ENCODE assay signal across 9 mouse cellular contexts in genomic region chr15:95654211-95654897, GRCm38 (mm10). TPM values are rescaled to one million over a fixed set of nuclear protein-coding genes. Genes with fewer than 3 reads are reported as not detected.
DNase-seq lines count a peak whose midpoint lies in the region; ATAC-seq lines count a peak whose summit lies in the region.
"Had no signal": no experiment of that assay in that cellular context is flagged by ENCODE, and none has a peak within 500 bp of the region (broad histone marks: within the 10 kb centered on the region; RNA-seq: fewer than 3 reads in every experiment).

No protein-coding gene starts in this region.

- 1% methylated on average over 49 of the region's 49 CpGs for WGBS in heart, embryonic 15.5 days
- under 1% methylated on average over 49 of the region's 49 CpGs for WGBS in hindbrain, embryonic 13.5 days
- under 1% methylated on average over 49 of the region's 49 CpGs for WGBS in neural tube, embryonic 11.5 days

- H3K9ac ChIP-seq in heart, embryonic 15.5 days = no peak overlapping the region
- H3K9ac ChIP-seq in hindbrain, embryonic 13.5 days = peak overlapping the region; percentile 61
- H3K9ac ChIP-seq in neural tube, embryonic 11.5 days (ENCODE audit: low read length) = peak overlapping the region; percentile 39

- peaks cover 9% of the 10 kb centered on the region for H3K4me1 ChIP-seq in heart, embryonic 15.5 days (replicated peaks)
- H3K4me1 ChIP-seq in hindbrain, embryonic 13.5 days (replicated peaks) = peaks cover 13% of the 10 kb centered on the region
- H3K4me1 ChIP-seq in neural tube, embryonic 11.5 days (ENCODE audit: control insufficient read depth, insufficient read depth, low read length) = peaks cover 7% of the 10 kb centered on the region

- DNase-seq in heart, adult 9 months (ENCODE audit: low spot score in 2 of 2) = no peak
- DNase-seq in testis, postnatal 10 days (ENCODE audit: low spot score) = peak; percentile 42
- DNase-seq in testis, postnatal 14 days (ENCODE audit: low spot score) = no peak
- peak; percentile 53 for DNase-seq in neural tube, embryonic 11.5 days (ENCODE audit: low spot score)
- DNase-seq in cerebellum, adult 8-10 months = no peak
- DNase-seq in frontal cortex, adult 2 months (ENCODE audit: extremely low spot score in 1 of 2, low spot score in 1 of 2) = no peak

- H3K36me3 ChIP-seq in heart, embryonic 15.5 days = no peaks in the 10 kb centered on the region
- H3K36me3 ChIP-seq in hindbrain, embryonic 13.5 days = no peaks in the 10 kb centered on the region
- no peaks in the 10 kb centered on the region for H3K36me3 ChIP-seq in neural tube, embryonic 11.5 days (ENCODE audit: control insufficient read depth, insufficient read depth, low read length)

- H3K4me3 ChIP-seq in heart, embryonic 15.5 days = peak overlapping the region; percentile 42
- peak overlapping the region; percentile 41 for H3K4me3 ChIP-seq in hindbrain, embryonic 13.5 days
- H3K4me3 ChIP-seq in neural tube, embryonic 11.5 days (ENCODE audit: low read depth, low read length) = peak overlapping the region; percentile 40

- no peaks in the 10 kb centered on the region for H3K9me3 ChIP-seq in heart, embryonic 15.5 days (replicated peaks)
- H3K9me3 ChIP-seq in hindbrain, embryonic 13.5 days = no peaks in the 10 kb centered on the region
- no peaks in the 10 kb centered on the region for H3K9me3 ChIP-seq in neural tube, embryonic 11.5 days (ENCODE audit: control insufficient read depth, low read length)

- no peak for ATAC-seq in heart, embryonic 15.5 days (replicated peaks; ENCODE audit: insufficient number of reproducible peaks, insufficient read depth, low FRiP score, low read depth)
- ATAC-seq in hindbrain, embryonic 13.5 days (ENCODE audit: low FRiP score) = peak; percentile 49; the same call in 1 of the 2 replicates
- ATAC-seq in neural tube, embryonic 11.5 days (ENCODE audit: insufficient read depth, low FRiP score, low TSS enrichment) = peak; percentile 65
- ATAC-seq: Patski had no signal

- peak overlapping the region; percentile 63 for H3K4me2 ChIP-seq in heart, embryonic 15.5 days
- peak overlapping the region; percentile 59 for H3K4me2 ChIP-seq in hindbrain, embryonic 13.5 days
- peak overlapping the region; percentile 60 for H3K4me2 ChIP-seq in neural tube, embryonic 11.5 days (ENCODE audit: low read depth)

- H3K27me3 ChIP-seq in heart, embryonic 15.5 days = peaks cover 60% of the 10 kb centered on the region
- H3K27me3 ChIP-seq in hindbrain, embryonic 13.5 days = peaks cover 95% of the 10 kb centered on the region
- H3K27me3 ChIP-seq in neural tube, embryonic 11.5 days (ENCODE audit: control insufficient read depth, insufficient read depth, low read length) = peaks cover 70% of the 10 kb centered on the region

- no peak overlapping the region for H3K27ac ChIP-seq in heart, embryonic 15.5 days
- no peak overlapping the region for H3K27ac ChIP-seq in hindbrain, embryonic 13.5 days
- no peak overlapping the region for H3K27ac ChIP-seq in neural tube, embryonic 11.5 days (ENCODE audit: low read depth, low read length)

RNA-seq across cellular contexts. Expression of gene Dbx2, which starts 1.4 kb away (rescaled TPM):
- 0.33 TPM in 1 of 2 replicates, not detected in the other for polyA plus RNA-seq in heart, embryonic 15.5 days (2015; fragmentation: Nextera tagmentation; extraction: Ambion mirVana)
- polyA plus RNA-seq in hindbrain, embryonic 13.5 days (2015; fragmentation: Nextera tagmentation; extraction: Ambion mirVana) = 3.9 and 7.2 TPM in 2 replicates
- polyA plus RNA-seq in neural tube, embryonic 11.5 days (2014; fragmentation: Nextera tagmentation; extraction: Ambion mirVana) = 8.5 and 10.2 TPM in 2 replicates
- polyA plus RNA-seq in frontal cortex, adult 2 months (2012; rRNA removed) = 26.0 and 30.8 TPM in 2 replicates
- polyA plus RNA-seq: Patski had no signal

Comparison
In these comparisons a context has a peak if more than half of its experiments do, and no peak if none do; other contexts are left out.
1. DNase-seq: peak in testis, postnatal 10 days (single experiment) and neural tube, embryonic 11.5 days (single experiment); none in heart, adult 9 months (0 of 2), testis, postnatal 14 days (single experiment), cerebellum, adult 8-10 months (single experiment) and frontal cortex, adult 2 months (0 of 2).
2. Peak in every context shown above with its lines, with median percentiles within 50 percentile points of each other: H3K4me2 ChIP-seq and H3K4me3 ChIP-seq.